Mouse (Mus musculus) heart, embryonic 16.5 days (tissue): ENCODE measurements around the gene Lamc2. TPM values are rescaled to one million over a fixed set of nuclear protein-coding genes. Genes with fewer than 3 reads are reported as not detected.

Experiments
- ATAC-seq: fragments of 200-750 bp; cut with Nextera tagmentation; replicated peaks from 2 replicates; pipeline ENCODE4 v1.8.0; 2017; ENCODE audit warnings: moderate number of reproducible peaks; ENCODE audit not compliant: insufficient read depth, low FRiP score; ENCODE audit errors: extremely low read depth
- H3K27ac ChIP-seq: fragments of 300-500 bp; sonication (generic); 2 replicates; pipeline ENCODE4 v1.5.1; 2014; ENCODE audit warnings: mild to moderate bottlenecking, low read length, control low read depth, moderate library complexity
- H3K27me3 ChIP-seq: fragments of 300-500 bp; sonication (generic); 2 replicates; pipeline ENCODE4 v1.6.1; 2014; ENCODE audit warnings: low read length, mixed read lengths; ENCODE audit not compliant: control insufficient read depth, insufficient read depth
- H3K36me3 ChIP-seq: fragments of 300-500 bp; sonication (generic); 2 replicates; pipeline ENCODE4 v1.6.1; 2014; ENCODE audit not compliant: control insufficient read depth, insufficient read depth
- H3K4me1 ChIP-seq: fragments of 300-500 bp; sonication (generic); 2 replicates; pipeline ENCODE4 v1.6.1; 2014; ENCODE audit warnings: low read length, mixed read lengths; ENCODE audit not compliant: control insufficient read depth, insufficient read depth
- H3K4me2 ChIP-seq: fragments of 300-500 bp; sonication (generic); 2 replicates; pipeline ENCODE4 v1.6.1; 2014; ENCODE audit warnings: low read depth, mild to moderate bottlenecking, control low read depth, low read length
- H3K4me3 ChIP-seq: fragments of 300-500 bp; sonication (generic); 2 replicates; pipeline ENCODE4 v1.5.1; 2014; ENCODE audit warnings: mild to moderate bottlenecking, control low read depth, low read length
- H3K9ac ChIP-seq: fragments of 300-500 bp; sonication (generic); 2 replicates; pipeline ENCODE4 v1.6.1; 2014; ENCODE audit warnings: low read length, control low read depth
- H3K9me3 ChIP-seq: fragments of 300-500 bp; sonication (generic); replicated peaks from 2 replicates; pipeline ENCODE4 v1.6.1; 2016; ENCODE audit warnings: low read length; ENCODE audit not compliant: control insufficient read depth
- WGBS: fragments of 180-500 bp; shearing (Covaris S2); extraction: QIAGEN DNeasy Blood & Tissue Kit; methylation state at CpG from one replicate; pipeline ENCODE4 v1.1.7; 2014; 5-methylcytosine and 5-hydroxymethylcytosine counted together
- polyA plus RNA-seq: library from polyadenylated mRNA; unstranded; fragments of >200 nt; fragmentation: Nextera tagmentation; extraction: Ambion mirVana; gene quantifications from 2 replicates; pipeline ENCODE4 v1.2.1, GENCODE M21; 2015

Lamc2 gene
- polyA plus RNA-seq, 1 experiment from 2014 or later = 8.8 TPM

DNA sequence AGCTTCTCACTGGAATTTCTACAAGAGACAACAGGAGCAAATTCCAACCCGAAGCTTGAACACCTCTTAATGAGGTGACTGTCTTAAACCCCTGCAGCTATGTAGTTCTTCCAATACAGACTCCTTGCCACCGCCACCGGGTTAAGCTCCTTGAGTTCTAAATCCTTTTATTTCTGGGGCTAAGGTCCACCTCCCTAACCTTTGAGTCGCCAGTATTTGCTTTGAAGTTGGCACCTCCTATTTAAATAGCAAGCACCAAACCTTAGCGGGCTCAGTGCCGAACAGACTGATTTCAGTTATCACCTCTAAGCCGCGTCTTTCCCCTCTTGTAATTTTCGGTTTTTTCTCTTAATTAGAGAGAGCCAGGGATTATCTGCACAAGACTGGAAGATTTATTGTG lies 112.8 kb downstream of the Lamc2 start:
- Histone ChIP-seq H3K4me2 (no peak overlapping the region), H3K27me3 (peaks cover 15% of the 10 kb centered on the region; the same call in 1 of the 2 replicates), H3K9ac (no peak overlapping the region), H3K9me3 (no peaks in the 10 kb centered on the region), H3K36me3 (no peaks in the 10 kb centered on the region), H3K4me1 (no peaks in the 10 kb centered on the region), H3K27ac (no peak overlapping the region), H3K4me3 (no peak overlapping the region)
- ATAC-seq = no peak
- 27% methylated on average over 9 of the region's 9 CpGs for WGBS

Other genes starting within 250 kb of the Lamc2 start
- gene Nmnat2, start 231.5 kb downstream of the Lamc2 start, polyA plus RNA-seq = 0.58 and 1.1 TPM in 2 replicates
- 73.8 and 85.3 TPM in 2 replicates for gene Lamc1, start 146.3 kb upstream of the Lamc2 start, polyA plus RNA-seq
- 0.11 and 0.26 TPM in 2 replicates for gene Shcbp1l, start 238.7 kb upstream of the Lamc2 start, polyA plus RNA-seq